Mouse (Mus musculus): ENCODE results near the gene Upk1b.

Upk1b gene

DNA sequence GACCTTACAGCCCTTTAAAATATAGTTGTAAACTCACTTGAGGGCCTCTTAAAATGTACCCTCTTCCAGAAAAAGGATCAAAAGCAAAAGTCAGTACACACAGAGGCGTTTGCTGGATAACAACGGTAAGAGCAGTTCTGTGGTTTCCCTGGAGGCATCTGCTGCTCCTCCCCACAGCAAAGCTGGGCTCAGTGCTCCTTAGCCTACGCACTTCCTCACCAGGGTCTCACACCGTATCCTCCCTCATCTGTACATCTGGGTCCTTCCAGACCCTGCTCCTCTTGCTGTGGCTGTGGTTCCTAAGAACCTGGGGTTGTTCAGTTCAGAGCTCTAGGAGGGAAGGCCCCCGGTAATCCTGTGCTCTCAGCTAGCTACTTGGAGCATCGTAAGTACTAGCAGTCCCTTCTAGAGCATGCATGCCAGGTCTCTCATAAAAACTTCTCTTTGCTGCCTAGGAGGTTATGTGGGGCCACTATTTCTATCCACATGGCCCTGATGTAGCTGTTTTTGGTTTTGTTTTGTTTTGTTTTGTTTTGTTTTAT, 39.2 kb downstream of the Upk1b start:
- DNase-seq = no peak

- DNase-seq = no peak
Observed at GRCm38 (mm10) chr16:38760239-38760638, 39.9 kb downstream of the Upk1b start.

- DNase-seq = peak; percentile 56
Observed at GRCm38 (mm10) chr16:38758104-38758861, 41.8 kb downstream of the Upk1b start.

DNA sequence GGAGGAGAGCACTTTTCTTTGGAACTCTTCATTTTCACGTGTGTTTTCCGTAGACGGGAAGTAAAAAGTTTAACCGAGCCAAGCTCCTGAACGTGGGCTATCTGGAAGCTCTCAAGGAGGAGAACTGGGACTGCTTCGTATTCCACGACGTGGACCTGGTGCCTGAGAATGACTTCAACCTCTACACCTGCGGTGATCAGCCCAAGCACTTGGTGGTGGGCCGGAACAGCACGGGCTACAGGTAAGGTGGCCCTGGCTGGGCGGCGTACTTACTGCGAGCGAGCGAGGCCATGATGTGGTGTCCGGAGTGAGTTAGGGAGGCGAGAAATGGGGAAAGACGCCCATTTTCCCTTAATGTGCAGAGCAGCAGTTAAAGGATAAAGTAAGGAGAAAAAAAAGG, 42.5 kb downstream of the Upk1b start:
- no peak for DNase-seq

- no peak for DNase-seq
Observed at GRCm38 (mm10) chr16:38756572-38756971, 43.6 kb downstream of the Upk1b start.

DNA sequence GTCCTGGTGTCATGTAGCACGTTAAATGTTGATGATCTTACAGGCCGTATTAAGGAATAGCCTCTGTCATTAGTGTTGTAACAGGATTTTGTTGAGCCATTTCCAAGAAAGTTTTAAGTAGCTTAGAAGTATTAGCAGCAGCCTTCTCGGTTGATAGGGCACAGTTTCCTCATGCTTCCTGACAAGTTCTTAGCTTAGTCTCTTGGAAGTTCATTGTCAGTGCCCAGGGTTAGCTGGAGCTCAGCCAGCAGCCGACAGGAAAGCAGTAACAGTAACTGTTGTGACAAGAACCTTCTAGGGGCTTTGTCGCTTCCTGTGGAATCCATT, 44.0 kb downstream of the Upk1b start:
- peak; percentile 84 for DNase-seq

- no peak for DNase-seq
Observed at GRCm38 (mm10) chr16:38755452-38756176, 44.5 kb downstream of the Upk1b start.

DNA sequence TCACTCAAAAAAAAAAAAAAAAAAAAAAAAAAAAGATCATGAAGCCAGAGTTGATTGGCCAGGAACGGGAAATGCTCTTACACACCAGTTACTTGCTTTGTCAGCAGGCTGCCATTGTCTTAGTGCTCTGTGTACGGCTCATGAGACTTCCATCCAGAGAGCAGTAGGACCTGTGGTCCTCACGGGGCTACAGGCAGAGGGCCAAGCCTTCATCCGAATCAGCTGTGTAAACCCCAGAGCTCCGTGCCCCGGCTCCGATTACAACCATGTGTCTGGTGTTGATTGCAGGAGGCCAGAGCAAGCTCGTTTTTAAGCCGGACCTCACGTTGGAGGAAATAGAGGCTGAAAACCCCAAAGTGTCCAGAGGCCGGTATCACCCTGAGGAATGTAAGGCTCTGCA, 46.5 kb downstream of the Upk1b start:
- DNase-seq = no peak

DNA sequence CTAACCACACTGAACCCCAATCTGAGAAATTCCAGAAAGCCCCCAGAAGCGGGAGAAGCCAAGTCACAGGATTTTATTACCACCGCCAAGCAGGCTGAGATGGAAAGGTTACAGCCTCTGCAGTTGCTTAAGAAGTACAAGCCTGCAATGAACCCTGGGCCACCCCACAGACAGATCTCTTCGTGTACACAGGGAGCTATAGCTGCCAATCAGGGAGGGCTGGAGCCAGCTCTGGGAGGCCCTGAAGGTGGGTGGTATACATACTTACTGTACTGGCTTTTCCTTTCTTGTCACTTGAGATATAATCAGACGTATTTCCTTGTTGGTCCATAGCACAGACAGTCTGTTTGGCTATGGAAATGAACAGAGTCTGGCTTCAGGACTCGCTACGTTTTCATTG, 49.3 kb downstream of the Upk1b start:
- no peak for DNase-seq

GRCm38 (mm10) chr16:38743941-38744673, 56.0 kb downstream of the Upk1b start:
- DNase-seq = peak; percentile 54

DNA sequence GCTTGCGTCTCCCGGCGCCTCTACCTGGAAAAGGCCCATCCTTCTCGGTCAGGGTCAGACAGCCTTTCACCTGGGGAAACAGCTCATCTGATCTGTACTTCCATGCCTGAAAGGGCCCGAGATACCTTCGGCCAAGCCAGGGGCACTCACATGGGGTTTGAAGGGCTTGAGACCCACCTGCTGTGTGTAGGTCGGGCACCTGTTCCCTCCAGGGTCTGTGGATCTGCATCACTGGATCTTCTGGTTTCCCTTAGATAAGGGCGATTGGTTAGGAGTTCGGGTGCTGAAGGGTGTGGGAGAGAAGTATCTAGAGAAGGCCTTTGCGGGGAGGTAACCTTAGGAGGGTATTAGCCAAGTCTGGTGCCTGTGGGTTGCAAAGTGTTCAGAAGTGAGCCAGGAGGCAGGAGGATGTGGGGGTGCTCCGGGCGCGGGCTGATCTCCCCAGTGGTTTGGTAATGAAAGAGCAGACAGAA, 57.4 kb downstream of the Upk1b start:
- DNase-seq = peak; percentile 45

DNA sequence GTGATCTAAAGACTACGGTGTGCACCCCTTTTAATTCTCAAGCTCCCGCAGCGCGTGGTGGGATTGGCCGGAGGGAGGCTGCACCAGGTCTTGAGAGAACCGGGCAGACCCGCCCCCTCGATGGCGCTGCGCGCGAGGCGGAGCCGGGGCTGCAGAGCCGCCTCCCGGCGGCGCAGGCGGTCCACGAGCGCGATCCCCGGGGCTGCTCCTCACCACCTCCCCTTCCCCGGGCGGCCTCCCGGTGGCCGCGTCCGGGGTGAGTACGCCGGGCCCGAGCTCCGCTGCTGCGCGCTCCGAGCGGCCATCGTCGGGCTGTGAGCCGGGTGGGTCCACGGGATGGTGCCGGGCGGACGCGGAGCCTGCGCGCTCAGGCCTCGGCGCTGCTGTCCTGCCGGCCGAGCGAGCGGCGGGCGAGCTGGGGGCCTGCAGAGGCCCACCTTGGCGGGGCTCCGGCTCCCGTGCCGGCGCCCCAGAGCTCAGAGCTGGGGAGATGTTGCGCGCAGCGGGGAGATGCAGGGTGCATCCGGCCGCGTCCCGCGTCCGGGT, 57.9 kb downstream of the Upk1b start, which contains the start of gene B4galt4:
Gene B4galt4, plus strand, starts transcription at position 152 of the 546 bp plus-strand sequence.
- peak; percentile 86 for DNase-seq

DNA sequence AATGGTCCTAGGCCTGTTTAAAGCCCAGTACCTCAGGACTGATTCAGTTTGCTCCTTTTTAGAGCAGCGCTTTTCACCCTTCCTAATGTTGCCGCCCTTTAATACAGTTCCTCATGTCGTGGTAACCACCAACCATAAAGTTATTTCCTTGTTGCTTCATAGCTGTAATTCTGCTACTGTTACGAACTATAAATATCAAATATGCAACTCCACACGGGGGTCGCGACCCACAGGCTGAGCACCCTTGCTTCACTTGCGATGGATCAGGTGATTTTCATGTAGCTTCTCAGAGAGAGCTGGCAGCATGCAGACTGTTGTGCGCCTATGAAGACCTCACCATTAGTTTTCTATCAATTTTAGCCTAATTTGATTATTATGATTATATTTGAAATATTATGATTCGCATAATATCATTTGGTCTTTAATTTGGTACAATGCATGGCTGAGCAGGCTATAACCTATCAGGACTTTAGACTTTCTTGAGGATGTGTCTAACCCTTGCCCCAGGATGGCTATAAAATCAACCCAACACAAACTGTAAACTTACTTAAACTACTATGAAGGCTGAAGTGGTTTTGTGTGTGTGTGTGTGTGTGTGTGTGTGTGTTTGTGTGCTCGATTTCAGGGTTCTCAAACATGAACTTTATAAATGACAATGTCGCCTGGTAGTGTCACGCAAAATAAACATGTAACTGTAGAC, 58.8 kb downstream of the Upk1b start:
- no peak for DNase-seq

DNA sequence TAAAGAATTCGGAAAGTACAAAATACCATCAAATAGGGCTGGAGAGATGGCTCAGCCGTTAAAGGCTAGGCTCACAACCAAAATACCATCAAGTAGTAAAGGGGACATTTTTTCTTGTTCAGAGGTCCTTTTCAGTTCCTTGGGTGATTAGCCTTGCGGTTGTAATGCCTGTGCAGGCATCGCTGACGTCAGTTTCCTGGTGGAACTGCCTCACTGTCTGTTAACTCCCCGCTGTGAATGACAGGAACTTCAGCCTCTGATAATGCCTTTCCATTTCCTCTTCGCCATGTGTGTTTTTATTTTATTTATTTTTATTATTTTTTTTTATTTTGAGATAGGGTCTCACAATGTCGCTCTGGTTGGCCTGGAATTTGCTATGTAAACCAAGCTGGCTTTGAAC, 69.2 kb downstream of the Upk1b start:
- DNase-seq = peak; percentile 55

GRCm38 (mm10) chr16:38729610-38730288, 70.4 kb downstream of the Upk1b start:
- DNase-seq = peak; percentile 54

DNA sequence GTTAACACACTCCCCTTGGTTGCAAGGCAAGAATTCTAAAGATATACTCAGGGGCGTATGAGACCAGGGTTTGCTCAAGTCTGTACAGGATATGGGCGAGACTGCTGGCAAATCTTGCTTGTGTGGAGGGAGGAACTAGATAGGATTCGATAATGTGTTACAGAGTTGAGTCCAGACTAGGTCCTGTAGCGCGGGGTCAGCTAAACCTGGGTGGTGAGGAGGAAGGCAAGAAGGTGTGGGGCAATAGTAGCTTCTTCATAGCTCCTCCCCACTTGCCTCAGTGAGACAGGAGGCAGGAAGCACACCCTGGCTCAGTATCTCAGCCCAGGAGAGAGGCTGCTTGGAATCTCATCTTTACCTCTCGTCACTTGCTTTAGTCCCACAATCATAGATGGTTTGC, 71.0 kb downstream of the Upk1b start:
- no peak for DNase-seq

- no peak for DNase-seq
Observed at GRCm38 (mm10) chr16:38728576-38729132, 71.5 kb downstream of the Upk1b start.

DNA sequence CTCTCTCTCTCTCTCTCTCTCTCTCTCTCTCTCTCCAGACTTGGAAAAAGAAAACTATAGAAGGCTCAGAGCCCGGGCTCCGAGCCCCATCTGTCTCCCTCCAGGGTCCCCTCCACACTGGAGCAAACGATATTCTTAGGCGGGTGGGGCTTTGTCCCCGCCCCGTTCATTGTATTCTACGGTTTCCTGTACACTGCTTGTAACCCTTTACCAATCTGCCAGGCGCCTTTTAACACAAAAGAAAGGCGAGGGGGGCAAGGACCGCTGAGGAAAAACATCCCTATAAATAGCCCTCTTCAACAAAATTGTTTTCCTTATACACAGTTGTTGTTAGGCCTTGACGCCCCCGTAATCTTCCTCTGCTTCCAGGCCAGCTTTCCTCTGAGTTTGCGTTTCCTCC, 75.2 kb downstream of the Upk1b start:
- DNase-seq = peak; percentile 54

- DNase-seq = no peak
Observed at GRCm38 (mm10) chr16:38724256-38724655, 75.9 kb downstream of the Upk1b start.
